Mouse (Mus musculus) brain, embryonic 14.5 days (tissue): Measurements from ENCODE around the gene Tex10. TPM values are rescaled to one million over a fixed set of nuclear protein-coding genes. Genes with fewer than 3 reads are reported as not detected.
"Not testable (repeated sequence)": the region's sequence is repeated elsewhere in the genome, so short reads cannot be mapped to it uniquely, and the experiment has no call there.

Experiments used
- DNase-seq: peaks from one replicate; pipeline ENCODE4 v3.0.0-alpha.2; 2011; ENCODE audit warnings: low read depth
- CTCF ChIP-seq: fragments of 200-500 bp; IDR thresholded peaks from 2 replicates; pipeline ENCODE4 v1.5.1; 2012; ENCODE audit warnings: inconsistent platforms, mild to moderate bottlenecking, moderate library complexity, borderline replicate concordance; ENCODE audit not compliant: insufficient read depth, insufficient read length; ENCODE audit errors: extremely low read depth
- POLR2A ChIP-seq: fragments of 200-500 bp; IDR thresholded peaks from 2 replicates; pipeline ENCODE4 v1.6.1; 2012; ENCODE audit warnings: mild to moderate bottlenecking, inconsistent platforms, borderline replicate concordance; ENCODE audit not compliant: poor library complexity, insufficient read depth, insufficient read length, severe bottlenecking; ENCODE audit errors: extremely low read depth
- polyA plus RNA-seq: library from polyadenylated mRNA; depleted of rRNA; stranded (reverse); fragments of >200 nt; gene quantifications from 2 replicates; pipeline ENCODE4 v1.2.3, GENCODE M21; 2012

Gene Tex10
- polyA plus RNA-seq, 1 experiment, result 28.7 TPM

GRCm38 (mm10) chr4:48427413-48427812 lies 45.8 kb downstream of the Tex10 start:
- no peak for TF ChIP-seq POLR2A
- no peak for TF ChIP-seq CTCF
- DNase-seq, result peak; percentile 19

GRCm38 (mm10) chr4:48423738-48424137 lies 49.5 kb downstream of the Tex10 start:
- TF ChIP-seq POLR2A (no peak), CTCF (no peak)
- no peak for DNase-seq

GRCm38 (mm10) chr4:48422633-48423032 lies 50.6 kb downstream of the Tex10 start:
- TF ChIP-seq CTCF, result no peak
- no peak for DNase-seq

- no peak for DNase-seq
- TF ChIP-seq POLR2A (no peak), CTCF (no peak)
Observed at GRCm38 (mm10) chr4:48418831-48419468, 54.3 kb downstream of the Tex10 start.

GRCm38 (mm10) chr4:48415838-48416335 lies 57.4 kb downstream of the Tex10 start:
- TF ChIP-seq CTCF, result no peak
- no peak for TF ChIP-seq POLR2A
- no peak for DNase-seq

GRCm38 (mm10) chr4:48413473-48413872 lies 59.8 kb downstream of the Tex10 start:
- TF ChIP-seq CTCF (no peak), POLR2A (no peak)
- DNase-seq, result no peak

GRCm38 (mm10) chr4:48407350-48408039 lies 65.8 kb downstream of the Tex10 start:
- TF ChIP-seq CTCF (peak; percentile 76), POLR2A (no peak)
- peak; percentile 67 for DNase-seq

GRCm38 (mm10) chr4:48405724-48406491 lies 67.4 kb downstream of the Tex10 start:
- DNase-seq, result not testable (repeated sequence)

- TF ChIP-seq CTCF (no peak), POLR2A (no peak)
- no peak for DNase-seq
Observed at GRCm38 (mm10) chr4:48403066-48403640, 70.1 kb downstream of the Tex10 start.

- no peak for DNase-seq
- TF ChIP-seq CTCF, result no peak
- no peak for TF ChIP-seq POLR2A
Observed at GRCm38 (mm10) chr4:48396949-48397348, 76.3 kb downstream of the Tex10 start.

GRCm38 (mm10) chr4:48382506-48382905 lies 90.8 kb downstream of the Tex10 start:
- no peak for TF ChIP-seq POLR2A
- DNase-seq, result no peak
